Mouse (Mus musculus) neural tube, embryonic 10.5 days (tissue): ENCODE results near the gene Lpin3.
A peak's percentile ranks its signal among the peaks of the same experiment; 100 is the strongest.

Source experiments
- DNase-seq: peaks from one replicate; pipeline ENCODE4 v3.0.0-alpha.2; 2017; ENCODE audit warnings: low spot score; ENCODE audit errors: extremely low spot score

The Lpin3 gene

DNA sequence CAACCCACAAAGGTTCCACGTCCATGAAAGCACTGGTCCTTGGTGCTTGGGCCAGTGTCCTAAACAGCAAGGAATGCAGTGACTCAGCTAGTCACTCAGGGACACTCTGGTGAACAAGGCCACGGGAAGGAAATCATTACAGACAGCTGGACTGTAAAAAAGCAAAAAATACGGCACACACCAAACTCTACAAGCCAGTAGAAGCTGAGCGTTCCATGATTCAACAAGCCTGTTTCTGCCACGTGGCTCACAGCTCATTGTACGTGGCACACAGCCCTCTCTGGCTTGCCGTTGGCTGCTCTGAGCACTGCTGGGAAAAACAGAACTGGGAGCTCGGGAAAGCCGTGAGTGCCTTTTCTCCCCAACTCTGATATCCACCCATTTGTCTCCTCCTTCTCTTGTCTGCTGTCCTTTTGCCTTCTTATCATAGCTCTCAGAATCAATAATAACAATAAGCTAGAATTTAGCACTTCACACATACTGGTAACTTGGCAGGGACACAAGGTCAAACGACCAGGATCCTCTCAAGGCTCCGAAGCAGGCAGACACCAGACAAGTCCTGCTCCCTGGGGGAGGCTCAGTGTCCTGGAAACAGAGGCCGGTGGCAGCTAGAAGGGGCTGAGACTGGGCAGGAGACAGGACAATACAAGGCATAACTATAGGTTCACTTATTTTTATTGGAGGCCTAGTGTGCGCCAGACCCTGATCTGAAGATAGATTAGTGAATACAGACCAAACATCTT, at the start of gene Lpin3:
Lpin3 (plus strand) TSS at position 218 of the 743 bp plus-strand sequence.
- no peak for DNase-seq

DNA sequence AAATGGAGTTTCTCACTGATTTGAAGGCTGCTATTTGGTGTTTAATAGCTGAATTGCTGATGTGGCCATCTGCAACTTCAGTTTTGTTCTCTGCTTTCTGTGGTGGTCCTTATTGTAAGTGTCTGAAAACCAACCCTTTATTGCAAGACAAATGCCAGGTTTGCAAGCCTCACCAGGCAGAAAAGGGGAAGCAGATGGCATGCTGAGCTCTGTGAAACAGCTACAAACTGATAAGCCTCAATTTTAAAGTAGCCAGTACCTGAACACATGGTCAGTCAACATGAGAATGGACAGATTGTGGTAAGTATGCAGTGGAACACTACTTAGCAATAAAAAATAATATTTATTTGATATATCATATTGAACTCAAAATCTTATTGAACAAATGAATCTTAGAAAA, 39.6 kb upstream of the Lpin3 start:
- DNase-seq, result no peak

DNA sequence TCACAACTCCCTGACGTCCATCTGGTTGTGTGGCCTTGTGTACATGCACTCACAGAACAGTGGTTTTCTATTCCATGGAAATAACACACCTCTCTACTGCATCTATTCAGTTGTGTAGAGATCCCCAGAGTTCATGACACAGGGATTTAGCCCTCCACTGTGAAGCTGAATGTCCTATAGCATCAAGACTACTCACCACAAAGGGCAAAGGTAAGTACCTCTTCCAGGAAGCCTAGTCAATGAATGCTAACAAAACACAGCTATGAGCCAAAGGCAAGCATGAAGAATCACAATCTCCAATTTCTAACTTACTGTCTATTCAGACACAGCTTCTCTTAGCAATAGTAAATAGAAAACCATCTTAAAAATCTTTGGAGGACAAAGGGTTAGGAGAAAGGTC, 32.8 kb upstream of the Lpin3 start:
- no peak for DNase-seq

DNA sequence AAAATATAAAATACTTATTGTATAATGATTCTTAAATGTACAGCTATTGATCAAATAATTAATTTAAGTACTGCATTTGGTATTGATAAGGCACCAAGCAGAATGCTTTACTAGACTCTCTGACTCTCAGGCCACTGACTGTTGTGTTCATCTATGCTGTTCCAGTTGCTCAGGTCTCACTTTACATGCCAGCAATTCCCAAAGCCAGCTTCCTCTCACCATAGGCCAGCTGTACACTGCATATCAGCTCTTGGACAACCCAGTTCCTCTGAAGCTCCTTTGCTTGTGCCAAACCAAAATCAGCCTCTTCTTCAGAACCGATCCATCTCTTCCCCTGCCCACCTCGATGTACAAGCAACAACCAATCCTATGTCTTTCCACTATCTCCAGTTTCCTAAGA, 32.3 kb upstream of the Lpin3 start:
- no peak for DNase-seq

DNA sequence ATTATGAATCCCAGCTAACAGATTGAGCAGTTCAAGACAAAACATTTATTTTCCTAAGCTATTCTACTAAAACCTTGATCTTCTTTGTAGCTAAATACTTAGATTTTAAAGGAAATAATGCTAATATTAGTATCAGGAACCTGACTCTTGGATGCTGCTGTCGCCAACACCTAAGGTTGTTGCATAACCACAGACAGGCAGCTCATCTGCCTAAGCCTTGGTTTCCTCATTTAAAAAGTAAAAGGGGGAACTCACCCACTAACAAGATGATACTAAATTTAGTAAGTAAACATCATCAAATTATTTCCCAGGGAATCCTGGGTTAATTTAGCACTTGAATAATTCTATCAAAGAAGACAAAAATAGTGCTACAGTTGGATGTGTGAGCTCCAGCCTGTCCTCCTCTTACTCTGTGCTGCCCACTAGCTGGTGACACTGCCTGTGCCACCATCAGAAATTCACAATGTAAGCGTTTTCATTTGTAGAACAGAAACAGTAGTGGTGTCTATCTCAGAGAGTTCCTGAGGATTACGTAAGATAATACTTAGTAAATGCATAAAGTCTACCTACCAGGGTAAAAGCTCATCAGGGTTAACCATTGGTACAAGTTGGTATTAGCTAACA, 30.7 kb upstream of the Lpin3 start:
- no peak for DNase-seq

DNA sequence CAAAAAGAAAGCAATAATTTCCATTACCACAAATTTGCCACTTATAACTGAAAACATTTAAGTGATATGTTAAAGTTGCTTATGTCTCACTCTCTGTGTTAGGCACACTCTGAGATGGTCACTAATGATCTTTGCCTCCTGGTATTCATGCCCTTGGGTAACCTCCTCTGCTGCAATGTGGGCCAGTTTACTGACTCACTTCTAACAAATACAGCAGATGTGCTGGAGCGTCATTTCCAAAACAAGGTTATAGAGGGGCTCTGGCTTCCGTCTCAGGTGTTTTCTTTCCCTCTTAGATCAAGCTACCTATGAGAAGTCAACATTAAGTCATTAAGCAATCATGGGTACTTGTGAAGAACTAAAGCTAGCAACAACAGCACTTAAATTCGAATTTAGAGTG, 30.1 kb upstream of the Lpin3 start:
- DNase-seq, result no peak

DNA sequence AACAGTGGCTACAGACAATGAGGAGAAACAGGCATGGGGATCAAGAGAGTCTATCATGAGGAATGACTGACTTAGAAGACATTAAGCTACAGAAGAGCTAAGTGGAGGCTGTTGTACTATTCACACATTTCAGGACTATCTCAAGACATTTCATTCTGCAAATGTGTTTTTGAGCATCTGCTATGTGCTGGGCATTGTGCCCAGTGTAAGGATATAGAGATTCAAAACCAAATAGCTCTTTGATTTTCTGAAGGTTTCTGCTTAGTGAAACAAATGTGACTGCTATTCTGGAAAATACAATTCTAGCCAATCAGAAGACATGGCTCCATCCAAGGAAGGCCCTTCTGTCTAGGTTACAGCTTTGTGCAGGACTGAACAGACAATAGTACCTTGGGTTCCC, 25.8 kb upstream of the Lpin3 start:
- DNase-seq, result no peak

DNA sequence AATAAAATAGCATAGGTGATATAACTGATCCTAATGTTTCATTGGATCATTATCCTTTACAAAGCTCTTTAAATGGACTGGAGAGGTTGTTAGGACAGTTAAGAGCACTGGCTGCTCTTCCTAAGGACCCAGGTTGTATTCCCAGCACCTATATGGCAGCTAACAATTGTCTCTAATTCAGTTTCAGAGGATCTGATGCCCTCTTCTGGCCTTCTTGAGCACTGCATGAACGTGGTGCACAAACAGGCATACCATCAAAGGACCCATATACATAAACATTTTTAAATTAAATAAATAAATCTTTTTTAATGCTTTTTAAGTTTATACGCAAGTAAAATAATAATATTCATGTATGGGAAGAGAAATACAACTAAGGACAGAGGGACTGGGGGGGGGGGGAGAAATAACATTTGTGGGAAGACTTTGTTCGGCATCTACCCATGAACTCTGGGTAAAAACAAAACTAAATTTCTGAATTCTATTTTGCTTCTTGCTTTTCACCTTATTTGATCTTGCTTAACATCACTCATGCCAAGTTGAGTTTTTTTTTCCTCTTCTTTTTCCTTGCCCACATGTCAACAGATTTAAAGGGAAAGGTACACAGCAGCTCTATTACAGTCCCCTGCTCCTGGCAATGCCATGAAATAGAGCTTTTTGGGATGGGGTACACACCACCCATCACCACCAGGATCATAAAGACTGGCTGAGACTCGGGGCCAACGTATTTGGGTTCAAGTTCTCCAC, 23.9 kb upstream of the Lpin3 start:
- no peak for DNase-seq

DNA sequence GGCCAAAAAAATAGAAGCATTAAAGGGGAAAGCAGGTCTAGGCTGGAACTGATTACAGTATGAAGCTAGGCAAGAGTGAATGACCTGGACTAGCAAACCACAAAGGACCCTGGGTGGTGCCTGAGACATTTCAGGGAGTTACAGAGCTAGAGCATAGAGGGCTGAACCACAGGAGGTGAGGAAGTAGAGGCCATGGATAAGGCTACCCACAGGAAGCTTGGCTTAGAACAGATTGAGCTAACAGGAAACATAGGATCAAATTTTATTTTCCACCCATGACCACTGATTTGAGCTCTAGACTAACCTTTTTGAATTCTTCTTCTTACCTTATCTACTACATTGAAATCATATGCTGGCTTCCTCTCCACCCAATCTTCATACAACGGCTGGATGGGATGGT, 20.1 kb upstream of the Lpin3 start:
- DNase-seq, result no peak

DNA sequence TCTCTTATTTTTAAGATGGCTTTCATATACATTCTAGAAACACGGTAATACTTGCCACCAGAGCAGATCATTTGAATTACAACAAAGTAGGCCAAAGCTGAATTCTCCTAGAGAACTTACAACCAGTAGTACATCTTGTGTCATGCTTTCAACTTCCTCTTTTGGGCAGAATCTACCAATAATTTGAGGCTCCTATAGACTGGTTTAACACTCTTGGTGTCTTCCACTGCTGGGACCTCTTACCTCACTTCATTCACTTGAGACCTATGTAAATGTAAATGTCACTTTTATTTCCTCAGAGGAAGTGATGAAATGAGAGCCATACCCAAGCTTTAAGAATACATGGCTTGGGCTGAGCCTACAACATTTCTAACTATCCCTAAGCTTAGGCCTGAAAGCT, 16.4 kb upstream of the Lpin3 start:
- DNase-seq, result no peak

DNA sequence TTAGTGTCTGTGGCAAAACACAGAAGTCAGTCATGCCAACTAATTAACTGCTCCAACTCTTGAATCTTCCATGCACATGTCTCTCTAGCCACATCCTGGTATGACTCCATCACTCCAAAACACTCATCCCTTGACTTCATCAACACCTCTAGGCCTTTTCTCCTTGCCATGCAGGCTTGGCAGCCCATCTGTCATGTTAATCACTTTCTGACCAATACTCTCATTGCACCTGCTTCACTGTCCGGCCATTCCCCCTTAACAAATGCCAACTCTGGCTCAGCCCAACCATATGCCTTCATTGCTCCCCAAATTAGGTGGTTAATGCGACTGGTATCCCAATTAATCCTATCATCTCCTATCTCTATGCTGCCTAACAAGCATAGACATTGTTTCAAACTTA, 15.2 kb upstream of the Lpin3 start:
- no peak for DNase-seq

DNA sequence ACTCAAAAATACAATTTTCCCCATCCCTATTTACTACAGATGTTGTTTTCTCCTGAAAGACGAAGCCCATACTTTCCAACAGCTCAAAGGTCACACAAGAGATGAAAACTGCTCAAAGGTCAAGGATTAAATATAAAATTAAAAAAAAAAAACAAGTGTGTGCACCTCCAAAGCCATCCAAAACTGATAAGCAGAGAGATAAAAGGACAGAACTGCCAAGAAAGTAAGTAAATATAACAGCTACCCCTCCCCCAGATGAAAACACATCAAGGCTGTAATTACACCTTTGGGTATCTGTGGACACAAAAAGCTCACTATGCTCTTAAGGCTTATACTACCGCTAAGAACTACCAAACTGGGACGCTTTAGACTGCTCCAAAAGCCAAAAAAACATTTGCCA, 11.0 kb upstream of the Lpin3 start:
- no peak for DNase-seq

DNA sequence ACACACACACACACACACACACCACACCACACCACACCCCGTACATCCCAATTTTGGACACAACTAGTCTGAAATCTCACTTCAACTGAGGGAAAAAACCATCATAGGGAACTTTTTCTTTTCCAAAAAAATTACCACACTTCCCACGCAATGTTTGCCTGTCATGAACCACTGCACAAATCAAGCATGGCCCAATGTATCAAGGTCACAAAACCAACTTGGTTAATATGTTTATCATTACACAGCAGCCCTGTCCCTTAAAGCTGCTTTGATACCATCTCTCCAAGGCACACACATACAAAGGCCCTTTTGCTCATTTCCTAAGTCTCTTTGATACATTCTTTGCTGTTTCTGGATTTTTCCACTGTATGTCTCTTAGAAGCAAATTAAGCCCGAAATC, 9.2 kb upstream of the Lpin3 start:
- DNase-seq, result no peak

DNA sequence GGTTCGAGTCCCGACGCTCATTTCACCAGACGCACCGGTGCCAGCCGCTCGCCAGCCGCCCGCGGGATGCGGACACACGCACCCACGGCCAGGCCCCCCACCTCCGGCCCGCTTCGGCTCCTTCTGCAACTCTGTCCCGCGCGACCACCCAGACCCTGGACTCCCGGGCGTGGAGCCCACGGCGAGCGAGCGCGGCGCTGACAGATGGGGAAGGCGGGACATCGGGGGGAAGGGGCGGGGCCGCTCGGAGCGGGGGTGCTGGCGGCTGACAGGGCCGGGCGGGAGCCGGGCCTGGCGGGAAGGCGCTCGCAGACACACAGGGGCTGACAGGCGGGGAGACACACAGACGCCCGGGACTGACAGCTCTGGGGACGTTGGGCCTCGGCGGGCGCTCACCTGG, 8.1 kb upstream of the Lpin3 start:
- peak; percentile 75 for DNase-seq

DNA sequence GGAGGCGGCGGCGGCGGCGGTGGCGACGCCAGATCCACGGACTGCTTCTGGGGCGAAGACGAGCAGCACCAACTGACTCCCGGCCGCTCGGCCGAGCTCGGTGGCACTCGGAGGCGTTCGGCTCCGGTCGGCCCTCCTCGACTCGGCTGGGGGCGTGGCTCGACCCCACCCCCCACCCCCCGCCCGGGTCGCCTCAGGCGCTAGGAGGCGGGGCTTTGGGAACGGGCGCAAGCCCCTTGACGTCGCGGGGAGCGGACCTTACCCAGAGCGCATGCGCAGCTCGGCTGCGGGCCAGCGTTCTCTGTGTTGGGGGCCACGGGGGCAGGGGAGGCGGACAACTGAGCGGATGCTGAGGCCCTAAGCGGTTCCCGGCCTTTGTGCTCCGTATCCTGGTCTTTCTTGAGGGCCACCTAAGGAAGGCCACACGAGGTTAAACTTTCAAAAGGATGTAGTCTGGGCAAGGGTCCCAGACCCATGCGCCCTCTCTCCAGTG, 7.5 kb upstream of the Lpin3 start, which contains the start of gene Zhx3:
Zhx3 (minus strand) TSS at position 109 of the 493 bp plus-strand sequence.
- peak; percentile 98 for DNase-seq

DNA sequence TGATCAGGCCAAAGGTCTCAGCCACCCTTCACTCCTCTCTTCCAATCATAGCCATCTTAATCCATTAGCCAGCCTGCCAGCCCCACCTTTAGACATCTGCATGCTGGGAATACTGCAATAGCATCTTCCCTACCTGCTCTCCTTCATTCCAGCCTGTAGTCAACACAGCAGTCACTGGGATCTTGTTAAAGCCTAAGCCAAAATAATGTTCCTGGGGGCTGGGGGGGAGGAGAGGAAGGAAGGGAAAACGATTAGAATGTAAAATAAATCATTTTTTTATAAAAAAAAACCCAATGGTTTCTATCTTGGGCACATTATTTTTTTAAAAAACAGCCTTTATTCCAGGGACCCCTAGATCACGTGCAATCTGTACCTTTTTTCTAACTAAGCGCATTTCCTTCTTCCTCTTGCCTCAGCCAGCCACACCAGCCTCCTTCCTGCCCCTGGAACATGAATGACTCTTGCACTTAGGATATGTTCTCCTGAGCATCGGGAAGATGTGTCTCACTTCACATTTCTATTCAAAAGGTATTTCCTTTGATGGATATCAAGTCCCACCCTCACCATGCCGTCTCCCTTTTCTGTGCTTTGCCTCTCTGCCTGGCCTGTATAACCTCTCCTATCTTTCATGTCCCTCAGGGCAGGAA, 6.1 kb upstream of the Lpin3 start:
- DNase-seq, result no peak

DNA sequence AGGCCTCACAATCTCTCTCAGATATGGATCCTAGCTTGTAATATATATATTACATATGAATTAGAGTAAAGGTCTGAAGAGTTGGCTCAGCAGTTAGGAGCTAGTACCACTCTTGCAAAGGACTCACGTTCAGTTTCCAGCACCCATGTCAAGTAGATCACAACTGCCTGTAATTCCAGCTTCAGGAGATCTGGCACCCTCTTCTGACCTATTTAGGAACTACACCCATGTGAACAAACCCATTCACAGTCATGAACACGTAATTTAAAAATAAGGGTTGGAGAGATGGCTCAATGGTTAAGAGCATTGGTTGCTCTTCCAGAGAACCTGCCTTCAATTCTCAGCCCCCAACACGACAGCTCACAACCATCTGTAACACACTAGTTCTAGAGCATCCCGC, 4.4 kb upstream of the Lpin3 start:
- DNase-seq, result no peak

DNA sequence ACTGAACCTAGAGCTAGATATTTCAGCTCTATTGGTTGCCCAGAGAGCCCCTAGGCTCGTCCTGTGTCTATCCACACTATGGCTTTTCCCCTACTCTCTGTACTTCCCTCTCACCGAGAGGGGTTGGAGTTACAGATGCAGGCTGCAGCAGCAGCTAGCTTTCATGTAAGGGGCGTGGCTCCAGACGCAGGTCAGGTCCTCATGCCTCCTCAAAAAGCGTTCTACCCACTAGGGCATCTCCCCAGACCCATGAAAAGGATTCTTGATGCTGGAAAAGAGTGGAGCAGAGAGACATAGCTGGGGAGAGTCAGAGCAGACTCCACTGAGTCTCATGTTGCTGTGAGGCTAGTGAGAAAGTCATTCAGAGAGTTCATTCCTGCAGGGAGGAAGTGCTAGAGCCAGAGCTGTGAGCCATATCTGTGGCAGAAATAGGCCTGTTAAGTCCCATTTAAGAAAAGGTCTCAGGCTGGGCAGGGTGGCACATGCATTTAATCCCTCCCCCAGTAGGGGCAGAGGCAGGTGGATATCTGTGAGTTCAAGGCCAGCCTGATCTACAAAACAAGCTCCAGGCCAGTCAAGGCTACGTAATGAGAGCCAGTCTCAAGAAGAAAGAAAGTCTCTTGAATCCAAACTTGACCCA, 1.1 kb downstream of the Lpin3 start:
- no peak for DNase-seq

DNA sequence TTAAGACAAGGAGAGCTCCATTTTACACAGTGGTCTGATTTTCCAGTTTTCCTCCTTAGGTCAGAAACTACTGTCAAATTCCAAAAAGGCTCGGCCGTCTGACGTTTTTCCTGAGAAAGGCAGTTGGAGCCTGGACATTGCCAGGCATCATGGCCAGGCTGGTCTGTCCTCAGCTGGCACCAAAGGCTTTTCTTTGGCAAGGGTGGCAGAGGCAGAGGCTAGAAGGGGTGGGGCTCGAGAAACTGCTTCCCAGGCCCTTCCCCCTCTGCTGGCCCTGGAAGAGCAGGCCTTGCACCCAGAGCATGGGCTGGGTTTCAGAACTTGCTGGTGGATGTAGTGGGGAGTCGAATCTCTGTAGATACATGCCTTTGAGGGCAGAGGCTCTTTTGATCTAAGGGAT, 2.0 kb downstream of the Lpin3 start:
- no peak for DNase-seq

DNA sequence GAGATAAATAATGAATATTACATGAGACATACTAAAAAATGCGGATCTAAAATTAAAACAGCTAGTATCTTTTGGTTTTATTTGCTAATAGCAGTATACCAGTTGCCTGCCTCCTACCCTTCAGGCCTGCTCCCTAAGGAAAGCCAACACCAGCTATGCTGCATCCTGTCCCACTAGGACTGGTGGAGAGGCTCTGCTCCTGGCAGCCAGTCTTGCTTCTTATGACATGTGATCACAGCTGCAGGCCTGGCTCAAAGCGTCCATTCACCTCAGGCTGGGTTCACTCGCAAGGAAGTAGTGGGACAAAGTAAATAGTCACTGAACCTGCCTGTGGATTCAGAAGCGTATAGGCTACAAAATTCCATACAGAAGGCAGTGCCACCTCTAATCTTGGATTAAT, 3.4 kb downstream of the Lpin3 start:
- no peak for DNase-seq

DNA sequence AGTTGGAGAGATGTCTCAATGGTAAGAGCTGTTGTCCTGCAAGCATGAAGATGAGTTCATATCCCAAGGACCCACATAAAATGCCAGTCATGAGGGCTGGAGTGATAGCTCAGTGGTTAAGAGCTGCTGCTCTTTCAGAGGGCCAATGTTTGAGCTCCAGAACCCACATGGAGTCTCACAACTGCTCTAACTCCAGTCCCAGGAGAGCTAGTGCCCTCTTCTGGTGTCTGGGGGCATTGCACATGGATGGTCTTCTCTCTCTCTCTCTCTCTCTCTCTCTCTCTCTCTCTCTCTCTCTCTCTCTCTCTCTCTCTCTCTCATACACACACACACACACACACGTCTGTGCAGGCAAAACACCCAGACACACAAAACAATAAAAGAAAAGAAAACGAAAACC, 4.4 kb downstream of the Lpin3 start:
- DNase-seq, result peak; percentile 68
